Mouse (Mus musculus) stomach, embryonic 15.5 days (tissue): ENCODE measurements at regions not wholly inside any gene's neighbourhood (a gene's known extent, or its start where the extent isn't known, plus 50 kb on each side); places are given as distances from the start of the nearest gene placed in this dataset.

Experiments
- ATAC-seq: fragments of 200-750 bp; cut with Nextera tagmentation; 2 replicates; pipeline ENCODE4 v1.8.0; 2017; ENCODE audit warnings: low read depth, moderate number of reproducible peaks, moderate TSS enrichment; ENCODE audit not compliant: insufficient read depth, low FRiP score
- H3K27ac ChIP-seq: fragments of 300-500 bp; sonication (generic); 2 replicates; pipeline ENCODE4 v1.5.1; 2015; ENCODE audit warnings: mild to moderate bottlenecking, inconsistent platforms
- H3K27me3 ChIP-seq: fragments of 300-500 bp; sonication (generic); replicated peaks from 2 replicates; pipeline ENCODE4 v1.6.1; 2015; ENCODE audit warnings: inconsistent platforms
- H3K36me3 ChIP-seq: fragments of 300-500 bp; sonication (generic); 2 replicates; pipeline ENCODE4 v1.6.1; 2015; ENCODE audit warnings: inconsistent platforms
- H3K4me1 ChIP-seq: fragments of 300-500 bp; sonication (generic); 2 replicates; pipeline ENCODE4 v1.6.1; 2015; ENCODE audit warnings: inconsistent platforms
- H3K4me2 ChIP-seq: fragments of 300-500 bp; sonication (generic); 2 replicates; pipeline ENCODE4 v1.6.1; 2015; ENCODE audit warnings: mild to moderate bottlenecking, inconsistent platforms
- H3K4me3 ChIP-seq: fragments of 300-500 bp; sonication (generic); replicated peaks from 2 replicates; pipeline ENCODE4 v1.5.1; 2015; ENCODE audit warnings: inconsistent platforms
- H3K9ac ChIP-seq: fragments of 300-500 bp; sonication (generic); 2 replicates; pipeline ENCODE4 v1.6.1; 2015; ENCODE audit warnings: inconsistent platforms
- H3K9me3 ChIP-seq: fragments of 300-500 bp; sonication (generic); 2 replicates; pipeline ENCODE4 v1.6.1; 2016; ENCODE audit warnings: inconsistent platforms
- WGBS: fragments of 180-500 bp; shearing (Covaris S2); methylation state at CpG from one replicate; pipeline ENCODE4 v1.1.7; 2015; 5-methylcytosine and 5-hydroxymethylcytosine counted together

DNA sequence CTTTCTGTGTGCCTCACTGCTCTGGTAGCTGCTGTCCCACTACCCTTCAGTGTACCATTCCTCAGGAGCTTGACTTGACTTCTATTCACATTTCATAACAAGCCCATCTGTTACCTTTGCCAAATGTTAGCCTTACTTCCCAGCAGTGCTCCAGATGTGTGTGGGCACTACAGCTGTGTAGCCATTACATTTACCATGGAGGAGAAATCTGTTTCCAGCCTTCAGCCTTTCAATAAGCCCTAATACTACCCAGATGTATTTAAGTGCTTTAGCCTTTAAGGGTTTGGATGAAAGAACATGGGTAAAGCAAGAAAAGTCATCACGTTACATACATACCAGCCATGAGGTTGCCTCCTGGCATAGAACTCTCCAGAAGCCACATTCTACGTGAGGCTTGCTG, 1068.0 kb downstream of the Ttll7 start:
- Histone ChIP-seq H3K4me3 (no peak overlapping the region), H3K27me3 (no peaks in the 10 kb centered on the region), H3K9me3 (no peaks in the 10 kb centered on the region), H3K36me3 (no peaks in the 10 kb centered on the region), H3K4me1 (no peaks in the 10 kb centered on the region), H3K9ac (no peak overlapping the region), H3K27ac (no peak overlapping the region), H3K4me2 (no peak overlapping the region)
- 87% methylated on average over 2 of the region's 2 CpGs for WGBS
- no peak for ATAC-seq

DNA sequence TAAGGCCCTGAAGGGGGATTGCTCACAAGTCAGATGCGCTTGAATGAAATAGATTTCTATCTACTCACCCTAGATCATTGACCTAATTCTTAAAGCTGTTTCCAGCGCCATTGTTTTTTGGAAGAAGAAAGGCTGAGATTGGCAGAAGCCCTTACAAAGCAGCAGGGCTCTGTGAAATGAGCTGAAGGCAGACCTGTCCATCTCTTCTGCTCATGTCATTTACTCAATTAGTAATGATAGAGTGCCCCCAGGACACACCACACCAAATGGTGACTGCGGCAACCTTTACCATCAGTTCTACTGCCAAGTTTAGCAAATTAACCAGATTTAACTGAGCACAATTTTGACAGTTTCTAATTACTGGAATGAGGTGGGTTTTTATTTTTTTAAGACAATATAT, 1067.5 kb downstream of the Ttll7 start:
- Histone ChIP-seq H3K27ac (no peak overlapping the region), H3K27me3 (no peaks in the 10 kb centered on the region), H3K4me3 (no peak overlapping the region), H3K9ac (no peak overlapping the region), H3K4me2 (no peak overlapping the region), H3K36me3 (no peaks in the 10 kb centered on the region), H3K9me3 (no peaks in the 10 kb centered on the region), H3K4me1 (no peaks in the 10 kb centered on the region)
- 96% methylated on average over 3 of the region's 3 CpGs for WGBS
- ATAC-seq = no peak

DNA sequence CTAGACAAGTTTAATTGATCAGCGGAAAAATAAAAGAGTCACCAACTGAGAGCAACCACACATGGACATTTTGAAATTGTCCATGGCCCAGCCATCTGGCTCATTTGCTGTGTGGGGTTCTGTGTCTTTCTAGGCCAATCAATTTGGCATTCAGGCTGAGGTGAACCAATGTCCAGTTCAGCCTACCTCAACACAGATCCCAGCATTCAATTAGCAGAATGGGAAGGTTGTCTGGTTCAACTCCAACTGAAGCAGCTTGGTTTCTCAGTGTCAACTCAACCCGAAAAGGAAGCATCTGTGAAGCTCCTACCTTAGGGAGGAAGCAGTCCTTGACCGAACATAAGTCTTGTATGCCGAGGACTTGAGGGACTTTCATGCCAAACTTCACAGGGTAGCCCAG, 1067.0 kb downstream of the Ttll7 start:
- Histone ChIP-seq H3K27me3 (no peaks in the 10 kb centered on the region), H3K4me2 (no peak overlapping the region), H3K9ac (no peak overlapping the region), H3K27ac (no peak overlapping the region), H3K9me3 (no peaks in the 10 kb centered on the region), H3K4me3 (no peak overlapping the region), H3K4me1 (no peaks in the 10 kb centered on the region), H3K36me3 (no peaks in the 10 kb centered on the region)
- ATAC-seq = no peak
- WGBS = 85% methylated on average over 4 of the region's 4 CpGs

DNA sequence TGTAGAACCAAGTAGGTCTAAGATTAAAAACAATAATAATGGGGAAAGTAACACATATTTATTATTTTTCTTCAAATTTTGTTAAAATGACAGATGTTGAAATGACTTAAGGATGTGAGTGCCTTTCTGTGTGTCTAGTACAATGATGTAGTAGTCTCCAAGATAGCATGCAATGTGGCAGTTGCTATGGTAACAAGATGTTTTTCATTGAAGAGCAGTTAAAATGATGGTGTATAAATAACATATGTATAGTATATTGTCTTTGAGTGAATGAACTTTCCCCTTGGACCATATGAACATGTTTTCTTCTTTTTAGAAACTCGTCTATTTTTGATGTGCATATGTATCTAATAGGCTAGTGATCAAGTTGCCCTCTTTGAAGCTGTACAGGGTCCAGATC, 1044.6 kb downstream of the Ttll7 start:
- no peak overlapping the region for H3K4me3 ChIP-seq
- H3K9me3 ChIP-seq = no peaks in the 10 kb centered on the region
- no peak overlapping the region for H3K27ac ChIP-seq
- ATAC-seq = no peak
- no peaks in the 10 kb centered on the region for H3K27me3 ChIP-seq
- no peak overlapping the region for H3K9ac ChIP-seq
- no peaks in the 10 kb centered on the region for H3K4me1 ChIP-seq
- WGBS = 75% methylated on average over 1 of the region's 1 CpGs
- no peaks in the 10 kb centered on the region for H3K36me3 ChIP-seq
- H3K4me2 ChIP-seq = no peak overlapping the region

DNA sequence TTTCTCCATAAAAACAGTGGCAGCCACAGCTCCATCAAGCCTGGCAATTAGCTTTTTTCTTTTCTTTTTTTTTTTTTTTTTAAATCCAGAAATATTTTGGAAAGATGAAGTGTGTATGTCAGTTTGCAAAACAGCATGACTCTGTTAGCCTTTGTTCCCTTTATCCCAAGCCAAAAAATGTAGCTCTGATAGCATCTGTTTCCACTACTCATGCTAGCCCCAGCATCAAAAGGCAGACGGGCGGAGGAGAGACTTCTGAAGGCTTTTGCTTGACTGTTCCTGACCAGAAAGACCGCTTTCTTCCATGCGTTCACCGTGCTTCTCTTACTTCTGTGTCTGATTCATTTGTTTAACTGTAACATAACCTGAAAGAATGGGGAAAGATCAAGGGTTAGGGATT, 1039.5 kb downstream of the Ttll7 start:
- no peak for ATAC-seq
- H3K27me3 ChIP-seq = no peaks in the 10 kb centered on the region
- no peak overlapping the region for H3K9ac ChIP-seq
- H3K27ac ChIP-seq = no peak overlapping the region
- 65% methylated on average over 5 of the region's 5 CpGs for WGBS
- no peak overlapping the region for H3K4me3 ChIP-seq
- no peaks in the 10 kb centered on the region for H3K4me1 ChIP-seq
- no peak overlapping the region for H3K4me2 ChIP-seq
- H3K9me3 ChIP-seq = no peaks in the 10 kb centered on the region
- H3K36me3 ChIP-seq = no peaks in the 10 kb centered on the region

DNA sequence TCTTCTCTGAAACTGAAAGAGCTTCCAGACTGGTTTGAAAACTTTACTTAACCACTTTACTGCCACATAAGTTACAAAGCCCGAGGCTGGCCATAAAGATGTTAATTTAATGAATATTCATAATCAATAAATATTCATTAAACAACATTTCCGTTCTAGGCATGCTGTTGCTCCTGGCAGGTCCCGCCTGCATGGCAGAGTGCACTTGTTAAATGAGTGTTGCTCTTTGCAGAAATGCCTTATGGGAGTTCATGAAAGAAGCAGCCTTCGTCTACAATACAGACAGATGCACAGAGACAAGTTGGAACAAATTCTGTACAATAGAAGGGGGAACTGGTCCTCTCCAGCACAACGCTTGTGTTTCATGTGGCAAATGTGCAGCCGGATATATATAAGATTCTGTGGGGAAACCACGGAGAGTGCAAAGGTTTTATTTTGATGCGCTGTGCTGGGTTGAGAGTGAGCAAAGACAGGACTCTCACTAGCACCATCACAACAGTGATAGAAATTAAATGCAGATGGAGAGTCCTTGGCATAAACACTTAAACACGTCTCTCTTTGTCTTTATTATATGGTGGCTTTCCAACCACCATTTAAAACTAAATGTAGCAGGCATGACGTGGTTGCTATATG, 1034.2 kb downstream of the Ttll7 start:
- ATAC-seq = no peak

DNA sequence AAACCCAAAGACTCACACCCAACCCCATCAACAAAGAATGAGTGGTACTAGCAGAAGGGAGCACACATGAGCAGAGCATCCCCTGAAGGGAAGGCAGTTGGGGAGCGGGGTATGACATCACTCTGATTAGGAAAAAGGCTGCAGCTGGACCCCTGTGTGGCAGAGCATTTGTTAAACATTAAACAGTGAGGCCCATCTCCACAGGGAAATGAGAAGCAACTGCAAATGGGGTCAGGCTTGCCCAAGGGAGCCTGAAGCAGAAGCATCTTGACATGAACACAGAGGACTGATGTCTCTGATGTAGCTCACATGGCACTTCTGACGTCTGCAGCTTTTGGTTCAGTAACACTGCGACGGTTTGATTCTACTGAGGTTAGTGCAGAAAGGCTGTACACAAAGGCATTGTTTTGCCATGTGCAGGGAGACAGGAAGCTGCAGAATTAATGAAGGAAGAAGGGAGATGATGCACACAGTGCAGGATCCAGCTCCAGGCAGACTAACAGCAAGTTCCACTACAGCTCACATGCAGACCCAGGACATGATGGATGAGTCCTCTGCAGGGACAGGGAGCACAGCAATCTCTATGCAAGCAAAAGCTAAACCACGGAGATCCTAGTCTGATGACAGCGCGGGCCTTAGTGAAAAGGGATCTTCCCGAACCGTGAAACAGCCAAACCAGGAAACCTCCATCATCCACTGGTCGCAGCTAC, 1030.9 kb downstream of the Ttll7 start:
- no peaks in the 10 kb centered on the region for H3K9me3 ChIP-seq
- H3K9ac ChIP-seq = no peak overlapping the region
- H3K4me1 ChIP-seq = no peaks in the 10 kb centered on the region
- H3K4me3 ChIP-seq = no peak overlapping the region
- H3K36me3 ChIP-seq = no peaks in the 10 kb centered on the region
- no peak overlapping the region for H3K27ac ChIP-seq
- H3K4me2 ChIP-seq = no peak overlapping the region
- WGBS = 52% methylated on average over 10 of the region's 10 CpGs
- no peak for ATAC-seq
- no peaks in the 10 kb centered on the region for H3K27me3 ChIP-seq

More for the DNA sequence above, 1034.2 kb downstream of the Ttll7 start:
- no peak overlapping the region for H3K4me2 ChIP-seq
- H3K9me3 ChIP-seq = no peaks in the 10 kb centered on the region
- 79% methylated on average over 10 of the region's 10 CpGs for WGBS
- no peaks in the 10 kb centered on the region for H3K4me1 ChIP-seq
- no peak overlapping the region for H3K4me3 ChIP-seq
- H3K27ac ChIP-seq = no peak overlapping the region
- H3K9ac ChIP-seq = no peak overlapping the region
- H3K36me3 ChIP-seq = no peaks in the 10 kb centered on the region
- no peaks in the 10 kb centered on the region for H3K27me3 ChIP-seq

DNA sequence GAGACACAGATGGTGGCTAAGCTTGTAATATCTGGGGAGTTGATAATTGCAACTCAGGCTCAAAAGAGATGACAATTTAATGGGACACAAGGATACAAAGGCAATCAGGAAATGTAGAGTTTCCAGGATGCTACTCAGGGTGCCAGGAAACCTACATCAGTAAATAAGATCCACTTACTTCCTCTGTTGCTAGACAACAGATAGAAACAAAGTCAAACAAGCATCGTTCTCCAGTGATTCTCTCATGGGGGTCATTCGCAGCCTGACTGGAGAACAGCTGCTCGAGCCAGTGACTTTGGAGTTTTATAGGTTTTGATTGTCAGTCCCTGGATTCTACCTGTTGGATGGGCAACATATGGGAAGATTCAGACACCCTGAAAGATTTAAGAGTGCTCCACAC, 1026.5 kb downstream of the Ttll7 start:
- H3K9ac ChIP-seq = no peak overlapping the region
- ATAC-seq = no peak
- WGBS = 59% methylated on average over 3 of the region's 3 CpGs

DNA sequence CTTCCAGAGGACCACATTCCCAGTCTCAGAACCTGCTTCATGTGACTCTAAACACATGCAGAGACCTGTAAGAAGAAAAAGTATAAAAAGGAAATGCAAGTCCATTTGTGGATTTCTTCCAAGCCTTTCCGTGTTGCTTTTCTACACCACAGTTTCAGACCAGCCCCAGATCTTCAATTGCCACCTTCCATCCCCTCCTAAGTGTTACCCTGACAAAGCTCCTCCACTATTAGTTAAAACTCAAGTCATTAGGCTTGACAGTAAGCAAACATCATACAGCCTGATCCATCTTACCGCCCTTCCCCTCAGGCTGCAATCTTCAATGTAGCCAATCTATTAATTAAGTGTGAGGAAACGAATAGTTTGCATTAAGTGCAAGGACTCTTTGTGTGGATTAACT, 1016.1 kb downstream of the Ttll7 start:
- no peaks in the 10 kb centered on the region for H3K36me3 ChIP-seq
- H3K9ac ChIP-seq = no peak overlapping the region
- no peak overlapping the region for H3K4me2 ChIP-seq
- H3K27me3 ChIP-seq = no peaks in the 10 kb centered on the region
- ATAC-seq = no peak
- no peak overlapping the region for H3K27ac ChIP-seq
- no peak overlapping the region for H3K4me3 ChIP-seq
- WGBS = 41% methylated on average over 3 of the region's 3 CpGs
- no peaks in the 10 kb centered on the region for H3K4me1 ChIP-seq
- no peaks in the 10 kb centered on the region for H3K9me3 ChIP-seq

More for the DNA sequence above, 1026.5 kb downstream of the Ttll7 start:
- Histone ChIP-seq H3K9me3 (no peaks in the 10 kb centered on the region), H3K4me3 (no peak overlapping the region), H3K4me2 (no peak overlapping the region), H3K27ac (no peak overlapping the region), H3K36me3 (no peaks in the 10 kb centered on the region), H3K4me1 (no peaks in the 10 kb centered on the region), H3K27me3 (no peaks in the 10 kb centered on the region)

DNA sequence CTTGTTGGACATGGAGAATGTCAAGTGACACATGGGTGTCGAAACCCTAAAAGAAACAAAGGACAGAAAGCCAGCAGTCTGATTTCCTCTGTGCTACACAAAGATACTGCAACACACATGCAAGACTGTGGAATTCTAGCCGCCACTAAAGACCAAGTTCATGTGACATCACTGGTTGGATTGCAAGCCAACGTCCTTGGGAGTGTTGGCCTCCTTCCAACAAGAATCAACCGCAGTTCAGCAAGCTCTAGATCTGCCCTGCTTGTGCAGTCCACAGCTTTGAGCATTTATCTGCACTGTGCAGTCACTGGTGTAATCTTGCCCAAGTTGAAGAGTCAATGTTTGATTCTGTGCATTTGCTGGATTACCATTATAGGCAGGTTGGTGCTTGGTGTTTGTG, 1001.2 kb downstream of the Ttll7 start:
- Histone ChIP-seq H3K4me2 (no peak overlapping the region), H3K4me3 (no peak overlapping the region), H3K36me3 (no peaks in the 10 kb centered on the region), H3K9ac (no peak overlapping the region), H3K27me3 (no peaks in the 10 kb centered on the region), H3K4me1 (no peaks in the 10 kb centered on the region), H3K9me3 (no peaks in the 10 kb centered on the region), H3K27ac (no peak overlapping the region)
- ATAC-seq = no peak
- 48% methylated on average over 4 of the region's 4 CpGs for WGBS

DNA sequence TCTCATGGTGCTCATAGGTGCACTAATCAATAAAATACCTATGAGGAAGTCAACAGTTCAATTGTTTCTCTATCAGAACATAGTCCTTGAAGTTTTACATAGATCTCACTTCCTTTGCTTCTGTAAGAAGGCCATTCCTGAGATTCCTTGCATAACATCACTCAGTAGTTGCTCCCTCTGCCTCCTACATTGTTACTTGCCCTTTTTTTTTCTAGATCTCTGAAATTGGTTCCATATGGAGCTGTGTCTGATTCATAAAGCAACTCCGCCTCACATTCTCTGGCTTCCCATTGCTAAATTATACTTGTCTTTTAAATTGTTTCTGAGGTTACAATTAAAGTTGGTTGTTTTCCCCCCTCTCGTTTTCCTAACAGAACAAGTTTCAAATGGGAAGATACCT, 1000.7 kb downstream of the Ttll7 start:
- ATAC-seq = no peak
- Histone ChIP-seq H3K4me3 (no peak overlapping the region), H3K4me1 (no peaks in the 10 kb centered on the region), H3K4me2 (no peak overlapping the region), H3K9ac (no peak overlapping the region), H3K36me3 (no peaks in the 10 kb centered on the region), H3K27ac (no peak overlapping the region), H3K9me3 (no peaks in the 10 kb centered on the region), H3K27me3 (no peaks in the 10 kb centered on the region)
- 92% methylated on average over 2 of the region's 2 CpGs for WGBS

DNA sequence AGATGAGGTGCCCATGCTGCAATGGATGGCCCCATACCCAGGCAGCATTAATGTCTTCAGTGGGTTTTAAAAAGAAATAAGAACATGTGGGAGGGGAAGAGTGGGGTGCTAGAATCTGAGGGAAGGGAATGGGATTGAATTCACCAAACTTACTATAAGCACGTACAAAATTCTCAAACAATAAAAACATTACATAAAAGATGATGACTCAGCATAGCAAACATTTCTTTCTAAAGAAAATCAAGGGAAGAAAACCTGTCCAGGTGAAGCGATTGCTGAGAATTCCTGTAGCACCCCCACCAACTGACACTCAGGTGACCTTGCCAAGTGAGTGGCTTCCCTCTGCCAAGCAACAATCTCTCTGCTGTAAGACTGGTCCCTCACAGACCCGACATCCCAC, 989.2 kb downstream of the Ttll7 start:
- 43% methylated on average over 3 of the region's 3 CpGs for WGBS
- Histone ChIP-seq H3K4me2 (no peak overlapping the region), H3K4me1 (no peaks in the 10 kb centered on the region), H3K36me3 (no peaks in the 10 kb centered on the region), H3K9ac (no peak overlapping the region), H3K27me3 (no peaks in the 10 kb centered on the region), H3K27ac (no peak overlapping the region), H3K9me3 (no peaks in the 10 kb centered on the region), H3K4me3 (no peak overlapping the region)
- no peak for ATAC-seq

DNA sequence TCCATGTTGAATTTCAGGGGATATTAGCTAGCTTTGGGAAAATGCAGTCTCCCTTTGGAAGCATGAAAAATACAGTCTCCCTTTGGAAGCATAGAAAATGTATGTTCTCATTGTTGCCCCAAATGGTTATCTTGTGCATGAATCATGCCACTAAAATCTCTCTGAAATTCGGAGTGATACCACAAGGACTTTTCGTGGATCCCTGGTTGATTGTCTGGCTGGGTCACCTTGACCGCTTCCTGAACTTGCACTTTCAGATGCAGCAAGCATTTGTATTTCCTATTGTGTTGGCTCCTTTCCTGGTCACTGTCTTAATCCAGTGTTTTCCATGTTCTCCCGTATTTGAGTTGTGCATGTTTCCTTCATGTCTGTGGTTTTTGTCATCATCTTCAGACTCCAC, 986.6 kb downstream of the Ttll7 start:
- Histone ChIP-seq H3K9ac (no peak overlapping the region), H3K27ac (no peak overlapping the region), H3K9me3 (no peaks in the 10 kb centered on the region), H3K4me3 (no peak overlapping the region), H3K36me3 (no peaks in the 10 kb centered on the region), H3K4me2 (no peak overlapping the region), H3K27me3 (no peaks in the 10 kb centered on the region), H3K4me1 (no peaks in the 10 kb centered on the region)
- 75% methylated on average over 4 of the region's 4 CpGs for WGBS
- ATAC-seq = no peak
